Mouse (Mus musculus): ENCODE measurements around the gene Mettl7a3. TPM values are rescaled to one million over a fixed set of nuclear protein-coding genes. Genes with fewer than 3 reads are reported as not detected.
"Not testable (repeated sequence)": the region's sequence is repeated elsewhere in the genome, so short reads cannot be mapped to it uniquely, and the experiment has no call there.

Mettl7a3 gene
- 0.32 and 0.35 TPM in 2 replicates for polyA plus RNA-seq (2015; fragmentation: Nextera tagmentation; extraction: Ambion mirVana)

- no peak within 1 kb of the TSS for H3K4me3 ChIP-seq (replicated peaks)
These were observed at the start of gene Mettl7a3 for GRCm38 (mm10) chr15:100334629-100335028. Gene Mettl7a3 (plus strand): TSS chr15:100334929.

GRCm38 (mm10) chr15:100288980-100289379 lies 45.7 kb upstream of the Mettl7a3 start:
- Histone ChIP-seq H3K27ac (replicated peaks) (no peak overlapping the region), H3K4me3 (replicated peaks) (no peak overlapping the region), H3K4me1 (no peaks in the 10 kb centered on the region), H3K9me3 (replicated peaks) (no peaks in the 10 kb centered on the region), H3K4me2 (replicated peaks) (no peak overlapping the region), H3K27me3 (no peaks in the 10 kb centered on the region), H3K9ac (no peak overlapping the region), H3K36me3 (no peaks in the 10 kb centered on the region)
- WGBS = 90% methylated on average over 6 of the region's 6 CpGs
- ATAC-seq (ENCODE audit: insufficient number of reproducible peaks, low FRiP score, low TSS enrichment, low read depth) = no peak

More at GRCm38 (mm10) chr15:100334629-100335028, at the start of gene Mettl7a3:
- Histone ChIP-seq H3K9ac (no peak within 1 kb of the TSS), H3K4me1 (no peaks in the 10 kb centered on the region), H3K4me2 (replicated peaks) (no peak within 1 kb of the TSS), H3K27me3 (no peaks in the 10 kb centered on the region), H3K27ac (replicated peaks) (no peak within 1 kb of the TSS), H3K9me3 (replicated peaks) (no peaks in the 10 kb centered on the region), H3K36me3 (no peaks in the 10 kb centered on the region)
- no peak for ATAC-seq (ENCODE audit: insufficient number of reproducible peaks, low FRiP score, low TSS enrichment, low read depth)
- 53% methylated on average over 10 of the region's 10 CpGs for WGBS

- Histone ChIP-seq H3K9ac (no peak overlapping the region), H3K9me3 (replicated peaks) (no peaks in the 10 kb centered on the region), H3K36me3 (no peaks in the 10 kb centered on the region), H3K27ac (replicated peaks) (no peak overlapping the region), H3K4me2 (replicated peaks) (no peak overlapping the region), H3K27me3 (no peaks in the 10 kb centered on the region), H3K4me3 (replicated peaks) (no peak overlapping the region), H3K4me1 (no peaks in the 10 kb centered on the region)
- no peak for ATAC-seq (ENCODE audit: insufficient number of reproducible peaks, low FRiP score, low TSS enrichment, low read depth)
- 69% methylated on average over 5 of the region's 5 CpGs for WGBS
These were observed 43.9 kb upstream of the Mettl7a3 start for GRCm38 (mm10) chr15:100290858-100291257.

GRCm38 (mm10) chr15:100292326-100292725 lies 42.4 kb upstream of the Mettl7a3 start:
- H3K9ac ChIP-seq = no peak overlapping the region
- H3K36me3 ChIP-seq = no peaks in the 10 kb centered on the region
- no peaks in the 10 kb centered on the region for H3K4me1 ChIP-seq
- no peaks in the 10 kb centered on the region for H3K27me3 ChIP-seq
- WGBS = 72% methylated on average over 7 of the region's 7 CpGs
- H3K27ac ChIP-seq (replicated peaks) = no peak overlapping the region
- H3K4me2 ChIP-seq (replicated peaks) = no peak overlapping the region
- ATAC-seq (ENCODE audit: insufficient number of reproducible peaks, low FRiP score, low TSS enrichment, low read depth) = no peak
- H3K4me3 ChIP-seq (replicated peaks) = no peak overlapping the region
- no peaks in the 10 kb centered on the region for H3K9me3 ChIP-seq (replicated peaks)

GRCm38 (mm10) chr15:100297856-100298255 lies 36.9 kb upstream of the Mettl7a3 start:
- Histone ChIP-seq H3K9me3 (replicated peaks) (no peaks in the 10 kb centered on the region), H3K27ac (replicated peaks) (no peak overlapping the region), H3K9ac (no peak overlapping the region), H3K4me3 (replicated peaks) (no peak overlapping the region), H3K4me2 (replicated peaks) (no peak overlapping the region), H3K27me3 (no peaks in the 10 kb centered on the region), H3K36me3 (no peaks in the 10 kb centered on the region), H3K4me1 (no peaks in the 10 kb centered on the region)
- WGBS = 85% methylated on average over 5 of the region's 5 CpGs
- ATAC-seq (ENCODE audit: insufficient number of reproducible peaks, low FRiP score, low TSS enrichment, low read depth) = no peak

GRCm38 (mm10) chr15:100300499-100300898 lies 34.2 kb upstream of the Mettl7a3 start:
- WGBS = 71% methylated on average over 6 of the region's 6 CpGs
- Histone ChIP-seq H3K9ac (no peak overlapping the region), H3K4me2 (replicated peaks) (no peak overlapping the region), H3K27ac (replicated peaks) (no peak overlapping the region), H3K4me1 (no peaks in the 10 kb centered on the region), H3K4me3 (replicated peaks) (no peak overlapping the region), H3K9me3 (replicated peaks) (no peaks in the 10 kb centered on the region), H3K36me3 (no peaks in the 10 kb centered on the region), H3K27me3 (no peaks in the 10 kb centered on the region)
- no peak for ATAC-seq (ENCODE audit: insufficient number of reproducible peaks, low FRiP score, low TSS enrichment, low read depth)

GRCm38 (mm10) chr15:100301556-100301955 lies 33.2 kb upstream of the Mettl7a3 start:
- Histone ChIP-seq H3K9ac (no peak overlapping the region), H3K4me3 (replicated peaks) (no peak overlapping the region), H3K27me3 (no peaks in the 10 kb centered on the region), H3K36me3 (no peaks in the 10 kb centered on the region), H3K4me2 (replicated peaks) (no peak overlapping the region), H3K27ac (replicated peaks) (no peak overlapping the region), H3K4me1 (no peaks in the 10 kb centered on the region), H3K9me3 (replicated peaks) (no peaks in the 10 kb centered on the region)
- ATAC-seq (ENCODE audit: insufficient number of reproducible peaks, low FRiP score, low TSS enrichment, low read depth) = no peak
- 84% methylated on average over 15 of the region's 15 CpGs for WGBS

GRCm38 (mm10) chr15:100303428-100304018 lies 31.2 kb upstream of the Mettl7a3 start:
- ATAC-seq (ENCODE audit: insufficient number of reproducible peaks, low FRiP score, low TSS enrichment, low read depth) = no peak
- Histone ChIP-seq H3K9me3 (replicated peaks) (no peaks in the 10 kb centered on the region), H3K9ac (no peak overlapping the region), H3K4me1 (no peaks in the 10 kb centered on the region), H3K27ac (replicated peaks) (0 out of 2 replicates have a peak overlapping the region, but pooled peaks have one; percentile 84), H3K27me3 (no peaks in the 10 kb centered on the region), H3K4me2 (replicated peaks) (peak overlapping the region; percentile 81), H3K4me3 (replicated peaks) (peak overlapping the region; percentile 57), H3K36me3 (no peaks in the 10 kb centered on the region)
- WGBS = 47% methylated on average over 8 of the region's 8 CpGs

GRCm38 (mm10) chr15:100304019-100304991 lies 30.4 kb upstream of the Mettl7a3 start, which contains the start of gene Mettl7a1:
Gene Mettl7a1 (plus strand): TSS chr15:100304140.
- ATAC-seq (ENCODE audit: insufficient number of reproducible peaks, low FRiP score, low TSS enrichment, low read depth) = peak; percentile 56; the same call in 1 of the 2 replicates
- H3K9me3 ChIP-seq (replicated peaks) = no peaks in the 10 kb centered on the region
- H3K4me3 ChIP-seq (replicated peaks) = peak within 1 kb of the TSS; percentile 57
- H3K4me2 ChIP-seq (replicated peaks) = peak within 1 kb of the TSS; percentile 81
- H3K36me3 ChIP-seq = no peaks in the 10 kb centered on the region
- WGBS = 2% methylated on average over 23 of the region's 30 CpGs
- H3K9ac ChIP-seq = peak within 1 kb of the TSS; percentile 26
- H3K27me3 ChIP-seq = no peaks in the 10 kb centered on the region
- H3K4me1 ChIP-seq = no peaks in the 10 kb centered on the region
- H3K27ac ChIP-seq (replicated peaks) = peak within 1 kb of the TSS; percentile 84

- WGBS = 70% methylated on average over 2 of the region's 2 CpGs
- no peak for ATAC-seq (ENCODE audit: insufficient number of reproducible peaks, low FRiP score, low TSS enrichment, low read depth)
- Histone ChIP-seq H3K9ac (no peak overlapping the region), H3K27ac (replicated peaks) (no peak overlapping the region), H3K4me3 (replicated peaks) (no peak overlapping the region), H3K27me3 (no peaks in the 10 kb centered on the region), H3K4me2 (replicated peaks) (no peak overlapping the region), H3K9me3 (replicated peaks) (no peaks in the 10 kb centered on the region), H3K36me3 (no peaks in the 10 kb centered on the region), H3K4me1 (no peaks in the 10 kb centered on the region)
These were observed 28.5 kb upstream of the Mettl7a3 start for GRCm38 (mm10) chr15:100306201-100306600.

- not testable (repeated sequence) for H3K4me3 ChIP-seq (replicated peaks); H3K9ac ChIP-seq; H3K4me1 ChIP-seq; H3K36me3 ChIP-seq; ATAC-seq (ENCODE audit: insufficient number of reproducible peaks, low FRiP score, low TSS enrichment, low read depth); H3K27ac ChIP-seq (replicated peaks); H3K9me3 ChIP-seq (replicated peaks); H3K27me3 ChIP-seq; H3K4me2 ChIP-seq (replicated peaks)
- WGBS = 42% methylated on average over 11 of the region's 11 CpGs
These were observed 27.2 kb upstream of the Mettl7a3 start for GRCm38 (mm10) chr15:100307438-100308096.
